Mouse (Mus musculus): ENCODE data around the gene Jdp2. TPM values are rescaled to one million over a fixed set of nuclear protein-coding genes. Genes with fewer than 3 reads are reported as not detected.

Gene Jdp2
- polyA plus RNA-seq, 1 experiment = 55.9 TPM

DNA sequence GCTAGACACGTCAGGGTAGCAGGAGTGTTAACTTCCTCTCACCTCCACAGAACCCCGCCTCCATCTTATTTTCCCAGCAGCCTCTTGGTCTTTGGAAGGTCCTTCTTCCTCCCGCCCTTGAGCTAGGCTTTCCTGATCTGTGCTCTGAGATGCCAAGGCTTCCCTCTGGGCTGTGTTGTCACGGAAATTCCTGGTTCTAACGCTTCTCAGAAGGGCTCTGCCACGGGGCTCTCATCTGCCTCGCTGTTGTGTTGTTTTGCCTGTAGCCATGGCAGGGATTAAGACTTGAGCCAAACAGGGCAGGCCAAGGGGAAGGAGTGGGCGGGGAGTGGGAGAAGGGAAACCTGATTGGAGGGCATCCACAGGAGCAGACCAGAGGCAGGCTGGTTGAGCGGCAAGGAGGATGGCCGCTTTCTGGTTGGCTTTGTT lies 26.8 kb upstream of the Jdp2 start:
- H3K4me3 ChIP-seq (ENCODE audit: insufficient read depth, low read length) = no peak overlapping the region
- H3K27ac ChIP-seq (ENCODE audit: insufficient read depth, low read length) = no peak overlapping the region
- peaks cover 9% of the 10 kb centered on the region for H3K4me1 ChIP-seq (ENCODE audit: control insufficient read depth, insufficient read depth, low read length)
- no peak for TF ChIP-seq CTCF (IDR thresholded peaks at IDR 0.05; ENCODE audit: extremely low read depth, insufficient read depth, low read length)
- peak; percentile 40; the same call in 1 of the 2 replicates for TF ChIP-seq POLR2A (IDR thresholded peaks at IDR 0.05; ENCODE audit: extremely low read depth, insufficient read depth, low read length)

DNA sequence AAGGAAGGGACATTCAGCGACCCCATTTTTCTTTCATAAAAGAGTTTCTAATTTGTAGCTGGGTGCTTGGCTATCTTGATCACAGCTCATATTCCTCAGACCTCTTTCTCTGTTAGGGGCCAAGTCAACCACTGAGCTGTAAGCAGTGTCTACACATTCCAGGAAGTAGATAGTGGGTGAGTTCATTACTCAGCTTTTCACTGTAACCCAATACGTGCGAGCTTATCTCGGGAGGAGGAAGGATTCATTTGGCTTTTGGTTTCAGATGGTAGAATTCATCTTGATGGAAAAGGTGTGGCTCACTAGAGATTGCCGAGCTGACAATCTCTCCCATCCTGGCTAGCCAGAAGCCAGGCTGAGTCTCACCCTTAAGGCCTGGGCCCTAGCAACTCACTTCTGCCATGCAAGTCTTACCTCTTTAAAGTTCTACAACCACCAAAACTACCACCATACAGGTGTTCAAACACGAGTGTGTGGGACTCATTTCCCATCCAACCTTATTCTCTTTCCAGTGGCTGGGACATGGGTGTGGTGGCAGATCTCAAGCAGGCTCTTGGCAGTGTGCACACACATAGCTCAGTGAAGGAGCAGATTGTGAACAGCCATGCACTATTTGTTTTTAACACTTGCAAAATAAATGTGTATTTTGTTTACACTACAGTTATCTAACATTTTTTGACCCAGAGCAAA lies 23.9 kb upstream of the Jdp2 start:
- H3K27ac ChIP-seq (ENCODE audit: insufficient read depth, low read length) = no peak overlapping the region
- TF ChIP-seq POLR2A (IDR thresholded peaks at IDR 0.05; ENCODE audit: extremely low read depth, insufficient read depth, low read length) (no peak), CTCF (IDR thresholded peaks at IDR 0.05; ENCODE audit: extremely low read depth, insufficient read depth, low read length) (no peak)
- peaks cover 7% of the 10 kb centered on the region for H3K4me1 ChIP-seq (ENCODE audit: control insufficient read depth, insufficient read depth, low read length)
- H3K4me3 ChIP-seq (ENCODE audit: insufficient read depth, low read length) = no peak overlapping the region

DNA sequence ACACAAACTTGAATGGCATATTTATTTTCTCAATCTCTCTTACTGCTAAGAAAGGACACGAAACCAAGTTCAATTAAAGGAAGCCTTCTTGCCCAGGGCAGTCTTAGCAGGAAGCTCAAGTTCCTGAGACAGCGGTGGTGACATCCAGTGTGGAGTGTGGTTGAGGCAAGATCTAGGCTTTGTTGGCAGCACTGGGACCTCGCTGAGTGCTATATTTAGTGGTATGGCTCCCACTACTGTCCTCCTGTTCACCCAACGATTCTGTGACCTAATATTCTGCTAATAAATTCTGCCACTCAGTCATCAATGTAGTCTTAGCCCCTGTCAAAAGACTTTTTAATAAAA lies 23.4 kb upstream of the Jdp2 start:
- H3K27ac ChIP-seq (ENCODE audit: insufficient read depth, low read length) = no peak overlapping the region
- no peak for TF ChIP-seq POLR2A (IDR thresholded peaks at IDR 0.05; ENCODE audit: extremely low read depth, insufficient read depth, low read length)
- no peak for TF ChIP-seq CTCF (IDR thresholded peaks at IDR 0.05; ENCODE audit: extremely low read depth, insufficient read depth, low read length)
- H3K4me3 ChIP-seq (ENCODE audit: insufficient read depth, low read length) = no peak overlapping the region
- peaks cover 5% of the 10 kb centered on the region; the same call in 1 of the 2 replicates for H3K4me1 ChIP-seq (ENCODE audit: control insufficient read depth, insufficient read depth, low read length)

DNA sequence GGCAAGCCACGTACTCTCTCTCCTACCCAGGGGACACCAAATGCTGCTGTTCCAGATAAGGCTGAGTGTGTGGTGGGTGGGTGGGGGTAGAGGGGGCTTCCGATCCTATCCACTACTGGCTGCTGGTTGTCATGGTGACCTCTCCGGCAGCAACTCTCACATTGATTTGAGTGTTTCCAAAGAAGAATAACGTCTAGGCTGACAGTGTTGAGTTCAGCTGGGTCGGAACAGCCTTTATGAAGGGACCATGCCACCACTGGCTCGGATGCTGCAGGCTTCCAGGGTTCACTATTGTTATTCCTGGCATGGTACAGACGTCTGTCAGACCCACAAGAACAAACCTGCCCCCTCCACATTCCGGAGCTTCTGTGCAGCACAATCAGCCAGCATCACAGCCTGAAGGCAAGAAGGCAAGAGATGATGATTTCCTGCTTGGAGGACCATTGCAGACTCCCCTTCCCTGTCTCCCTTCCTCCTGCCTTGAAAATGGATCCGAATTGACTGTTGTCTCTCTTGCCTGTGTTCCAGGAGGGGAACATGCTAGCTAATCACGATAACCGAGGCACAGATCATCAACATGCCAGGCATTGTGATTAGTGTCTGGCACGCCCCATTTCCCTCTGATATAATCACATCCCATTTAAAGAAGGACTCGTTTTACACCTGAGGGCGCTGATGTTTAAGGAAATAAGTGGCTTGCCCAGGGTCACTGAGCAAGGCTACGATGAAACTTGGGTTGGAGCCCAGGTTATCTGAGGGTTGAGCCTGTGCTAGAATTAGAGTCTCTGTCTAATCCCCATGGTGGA lies 17.4 kb upstream of the Jdp2 start:
- Histone ChIP-seq H3K4me3 (ENCODE audit: insufficient read depth, low read length) (no peak overlapping the region), H3K4me1 (ENCODE audit: control insufficient read depth, insufficient read depth, low read length) (peaks cover 3% of the 10 kb centered on the region; the same call in 1 of the 2 replicates), H3K27ac (ENCODE audit: insufficient read depth, low read length) (no peak overlapping the region)
- TF ChIP-seq CTCF (IDR thresholded peaks at IDR 0.05; ENCODE audit: extremely low read depth, insufficient read depth, low read length) (no peak), POLR2A (IDR thresholded peaks at IDR 0.05; ENCODE audit: extremely low read depth, insufficient read depth, low read length) (no peak)

DNA sequence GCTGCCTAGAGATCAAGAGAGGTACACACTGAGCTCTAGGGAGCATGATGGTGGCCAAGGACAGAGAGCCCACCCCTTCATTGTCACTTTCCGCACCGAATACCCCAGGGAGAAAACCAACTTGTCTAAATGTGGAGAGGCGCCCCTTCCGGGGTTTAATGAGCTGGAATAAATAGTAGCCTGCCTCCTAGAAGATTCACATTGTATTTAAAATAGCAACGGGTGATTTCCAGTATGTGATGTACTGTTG lies 16.8 kb upstream of the Jdp2 start:
- H3K4me1 ChIP-seq (ENCODE audit: control insufficient read depth, insufficient read depth, low read length) = peaks cover 3% of the 10 kb centered on the region; the same call in 1 of the 2 replicates
- TF ChIP-seq CTCF (IDR thresholded peaks at IDR 0.05; ENCODE audit: extremely low read depth, insufficient read depth, low read length) (no peak), POLR2A (IDR thresholded peaks at IDR 0.05; ENCODE audit: extremely low read depth, insufficient read depth, low read length) (no peak)
- no peak overlapping the region for H3K4me3 ChIP-seq (ENCODE audit: insufficient read depth, low read length)
- H3K27ac ChIP-seq (ENCODE audit: insufficient read depth, low read length) = no peak overlapping the region

DNA sequence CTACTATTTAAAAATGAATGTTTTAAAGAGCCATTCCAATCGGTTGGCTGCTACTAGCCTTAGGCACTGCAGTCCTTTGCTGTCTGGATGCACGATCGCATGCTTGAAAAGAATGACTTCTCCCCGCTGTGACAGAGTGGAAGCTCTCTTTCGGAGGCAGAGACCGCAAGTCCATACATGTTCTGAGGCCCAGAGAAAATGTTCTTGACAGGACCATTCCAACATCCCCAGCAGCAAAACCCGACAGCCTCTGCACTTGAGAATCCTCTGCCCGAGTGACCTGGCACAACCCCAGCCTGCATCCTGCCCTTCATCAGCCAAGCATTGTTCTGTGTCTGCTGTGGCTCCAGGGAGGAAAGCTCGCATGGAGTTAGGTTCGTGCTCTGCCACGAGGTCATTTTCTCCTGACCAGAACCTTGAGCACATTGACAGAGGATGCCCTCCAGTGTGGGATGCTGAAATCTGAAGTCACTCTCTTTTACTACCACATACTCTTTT lies 13.0 kb upstream of the Jdp2 start:
- H3K4me3 ChIP-seq (ENCODE audit: insufficient read depth, low read length) = no peak overlapping the region
- H3K27ac ChIP-seq (ENCODE audit: insufficient read depth, low read length) = no peak overlapping the region
- peaks cover 3% of the 10 kb centered on the region; the same call in 1 of the 2 replicates for H3K4me1 ChIP-seq (ENCODE audit: control insufficient read depth, insufficient read depth, low read length)
- TF ChIP-seq CTCF (IDR thresholded peaks at IDR 0.05; ENCODE audit: extremely low read depth, insufficient read depth, low read length) (no peak), POLR2A (IDR thresholded peaks at IDR 0.05; ENCODE audit: extremely low read depth, insufficient read depth, low read length) (no peak)

DNA sequence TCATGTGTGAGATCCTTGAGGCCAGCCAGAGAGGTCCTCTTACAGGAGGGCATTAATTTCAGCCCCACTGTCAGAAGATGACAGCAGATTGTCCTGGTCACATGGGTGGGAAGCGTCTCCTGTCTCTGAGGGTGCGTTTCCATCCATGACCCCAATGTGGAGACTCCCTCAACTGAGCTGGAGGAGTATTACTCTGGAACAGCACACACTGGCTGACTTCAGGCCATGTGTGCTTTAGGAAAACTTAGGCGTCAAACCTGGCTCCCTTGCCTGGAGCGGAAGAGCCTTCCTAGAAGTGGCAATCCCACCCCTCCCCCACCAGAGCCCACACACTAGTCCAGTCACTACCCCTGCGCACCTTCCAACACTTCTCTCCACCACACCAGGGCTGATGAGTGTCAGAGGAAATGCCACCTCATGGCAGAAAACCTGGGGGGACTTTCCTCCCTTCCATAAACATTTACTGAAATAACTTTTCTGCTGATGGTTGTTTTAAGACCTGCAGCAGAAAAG lies 8.9 kb upstream of the Jdp2 start:
- Histone ChIP-seq H3K4me1 (ENCODE audit: control insufficient read depth, insufficient read depth, low read length) (no peaks in the 10 kb centered on the region), H3K4me3 (ENCODE audit: insufficient read depth, low read length) (no peak overlapping the region), H3K27ac (ENCODE audit: insufficient read depth, low read length) (no peak overlapping the region)
- TF ChIP-seq POLR2A (IDR thresholded peaks at IDR 0.05; ENCODE audit: extremely low read depth, insufficient read depth, low read length) (no peak), CTCF (IDR thresholded peaks at IDR 0.05; ENCODE audit: extremely low read depth, insufficient read depth, low read length) (no peak)

DNA sequence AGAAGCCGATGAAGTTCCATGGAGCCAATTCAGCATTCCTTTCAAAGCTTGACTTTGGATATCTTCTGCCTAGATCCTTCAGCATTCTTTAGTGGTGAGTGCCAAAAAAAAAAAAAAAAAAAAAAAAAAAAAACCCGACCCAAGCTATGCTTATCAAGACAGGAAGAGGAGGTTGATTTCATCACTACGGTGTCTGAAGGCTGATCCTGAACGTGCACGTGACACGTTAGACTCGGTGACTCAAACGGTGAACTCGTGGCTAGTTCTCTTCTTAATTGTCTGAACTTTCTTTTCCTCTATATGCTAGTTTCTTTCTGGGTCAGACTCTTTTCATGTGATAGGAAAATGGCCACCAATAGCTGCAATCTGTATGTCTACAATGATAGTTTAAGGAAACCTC lies 5.9 kb upstream of the Jdp2 start:
- TF ChIP-seq POLR2A (IDR thresholded peaks at IDR 0.05; ENCODE audit: extremely low read depth, insufficient read depth, low read length) = no peak
- TF ChIP-seq CTCF (IDR thresholded peaks at IDR 0.05; ENCODE audit: extremely low read depth, insufficient read depth, low read length) = no peak
- no peak overlapping the region for H3K27ac ChIP-seq (ENCODE audit: insufficient read depth, low read length)
- no peak overlapping the region for H3K4me3 ChIP-seq (ENCODE audit: insufficient read depth, low read length)
- H3K4me1 ChIP-seq (ENCODE audit: control insufficient read depth, insufficient read depth, low read length) = peaks cover 3% of the 10 kb centered on the region; the same call in 1 of the 2 replicates

DNA sequence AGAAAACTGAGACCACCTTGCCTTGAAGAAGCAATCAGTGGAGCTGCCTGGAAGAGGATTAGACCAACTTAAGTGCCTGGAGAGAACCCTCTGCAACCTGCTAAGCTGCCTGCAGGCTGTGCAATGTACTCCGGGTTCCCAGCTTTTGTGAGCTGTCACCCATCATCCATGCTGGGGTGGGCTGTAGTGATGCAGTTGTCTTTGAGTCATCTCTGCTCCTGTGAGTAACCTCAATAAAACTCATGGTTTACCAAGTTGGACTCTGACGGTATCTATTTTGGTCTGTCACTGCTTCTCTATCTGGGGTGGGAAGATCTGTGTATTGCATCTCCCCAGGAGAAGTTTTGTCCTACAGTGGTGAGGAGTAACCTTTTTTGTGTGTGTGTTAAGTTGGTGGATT lies 4.4 kb upstream of the Jdp2 start:
- H3K4me3 ChIP-seq (ENCODE audit: insufficient read depth, low read length) = no peak overlapping the region
- H3K4me1 ChIP-seq (ENCODE audit: control insufficient read depth, insufficient read depth, low read length) = peaks cover 3% of the 10 kb centered on the region; the same call in 1 of the 2 replicates
- no peak overlapping the region for H3K27ac ChIP-seq (ENCODE audit: insufficient read depth, low read length)
- no peak for TF ChIP-seq POLR2A (IDR thresholded peaks at IDR 0.05; ENCODE audit: extremely low read depth, insufficient read depth, low read length)
- TF ChIP-seq CTCF (IDR thresholded peaks at IDR 0.05; ENCODE audit: extremely low read depth, insufficient read depth, low read length) = no peak

Measured in cortical plate, adult 2 months (tissue).